Mouse (Mus musculus) CH12.LX (cell line): ENCODE measurements at regions not wholly inside any gene's neighbourhood (a gene's known extent, or its start where the extent isn't known, plus 50 kb on each side); places are given as distances from the start of the nearest gene placed in this dataset.

Experiments used
- DNase-seq: peaks from one replicate; pipeline ENCODE4 v3.0.0-alpha.2; 2013; ENCODE audit errors: extremely low read depth
- H3K27ac ChIP-seq: 2 replicates; pipeline ENCODE4 v1.5.1; 2012; ENCODE audit warnings: low read depth, mild to moderate bottlenecking, control low read depth, moderate library complexity; ENCODE audit not compliant: insufficient read depth
- H3K27me3 ChIP-seq: replicated peaks from 2 replicates; pipeline ENCODE3; 2012; ENCODE audit warnings: inconsistent platforms
- H3K36me3 ChIP-seq, 2 experiments: replicated peaks in 1 of 2; 2 replicates each; pipeline versions ENCODE3 to v1.6.1; 2012; ENCODE audit warnings: inconsistent platforms in 1 of 2, low read length in 1 of 2, mild to moderate bottlenecking in 1 of 2, mixed read lengths in 1 of 2, moderate library complexity in 1 of 2; ENCODE audit not compliant: control insufficient read depth in 1 of 2, insufficient read depth in 1 of 2
- H3K4me1 ChIP-seq, 2 experiments: 2 replicates each; pipeline ENCODE4 v1.6.1; 2012; ENCODE audit warnings: inconsistent platforms in 1 of 2, moderate library complexity in 1 of 2; ENCODE audit not compliant: insufficient read depth in 2 of 2, control insufficient read depth in 1 of 2
- H3K4me2 ChIP-seq: 2 replicates; pipeline ENCODE4 v1.6.1; 2012; ENCODE audit warnings: low read depth, mild to moderate bottlenecking, control low read depth; ENCODE audit not compliant: poor library complexity, insufficient read depth, severe bottlenecking
- H3K4me3 ChIP-seq, 3 experiments: fragments of 150-350 bp in 1 of 3; sonication (generic) in 1 of 3; replicated peaks in 1 of 3; 2 replicates each; pipeline versions ENCODE3 to v1.5.1; 2011 to 2012; ENCODE audit warnings: low read depth in 2 of 3, low read length in 2 of 3, mild to moderate bottlenecking in 2 of 3, moderate library complexity in 2 of 3, control low read depth in 1 of 3, improper control_type of control experiment in 1 of 3, inconsistent platforms in 1 of 3, mixed read lengths in 1 of 3; ENCODE audit not compliant: poor library complexity in 1 of 3
- H3K79me2 ChIP-seq: replicated peaks from 2 replicates; pipeline ENCODE4 v1.6.1; 2012; ENCODE audit warnings: mild to moderate bottlenecking, moderate library complexity; ENCODE audit not compliant: control insufficient read depth, poor library complexity, insufficient read depth, severe bottlenecking; ENCODE audit errors: extremely low read depth
- H3K9ac ChIP-seq: 2 replicates; pipeline ENCODE4 v1.6.1; 2012; ENCODE audit warnings: low read depth, mild to moderate bottlenecking, control low read depth, moderate library complexity; ENCODE audit not compliant: insufficient read depth
- H3K9me3 ChIP-seq: replicated peaks from 2 replicates; pipeline ENCODE3; 2012; ENCODE audit warnings: low read length, inconsistent platforms, mixed read lengths
- ETS1 ChIP-seq: conservative IDR thresholded peaks from 2 replicates; pipeline ENCODE4 v1.6.1; 2012; ENCODE audit warnings: low read depth, mild to moderate bottlenecking, inconsistent platforms, low read length, improper control_type of control experiment, moderate library complexity
- HCFC1 ChIP-seq: IDR thresholded peaks from 2 replicates; pipeline ENCODE4 v1.6.1; 2012; ENCODE audit warnings: low read depth, mild to moderate bottlenecking, inconsistent platforms, low read length, improper control_type of control experiment
- MAZ ChIP-seq: IDR thresholded peaks from 2 replicates; pipeline ENCODE4 v1.6.1; 2012; ENCODE audit warnings: low read depth, mild to moderate bottlenecking, inconsistent platforms, low read length, improper control_type of control experiment, moderate library complexity
- MXI1 ChIP-seq: IDR thresholded peaks from 2 replicates; pipeline ENCODE4 v1.6.1; 2011; ENCODE audit warnings: mild to moderate bottlenecking, low read depth, low read length, improper control_type of control experiment
- PAX5 ChIP-seq: IDR thresholded peaks from 2 replicates; pipeline ENCODE4 v1.6.1; 2012; ENCODE audit warnings: low read length, inconsistent platforms, mixed read lengths
- SIN3A ChIP-seq: IDR thresholded peaks from 2 replicates; pipeline ENCODE4 v1.6.1; 2012; ENCODE audit warnings: low read length, improper control_type of control experiment, inconsistent platforms
- dilution Hi-C: fragments of 300-500 bp; cut with MboI; formaldehyde crosslinking; loops from 2 replicates; pipeline ENCODE4 v1.14.3; 2020; ENCODE audit warnings: low sequenced_read_pairs; ENCODE audit not compliant: extremely low pct_unique_long_range_greater_than_20kb, extremely low pct_ligation_motif_present
- in situ Hi-C: fragments of 300-500 bp; cut with MboI; formaldehyde crosslinking; loops from 3 replicates; pipeline ENCODE4 v1.14.3; 2019; ENCODE audit warnings: low sequenced_read_pairs, low pct_ligation_motif_present, low pct_unique_long_range_greater_than_20kb, mixed read lengths

DNA sequence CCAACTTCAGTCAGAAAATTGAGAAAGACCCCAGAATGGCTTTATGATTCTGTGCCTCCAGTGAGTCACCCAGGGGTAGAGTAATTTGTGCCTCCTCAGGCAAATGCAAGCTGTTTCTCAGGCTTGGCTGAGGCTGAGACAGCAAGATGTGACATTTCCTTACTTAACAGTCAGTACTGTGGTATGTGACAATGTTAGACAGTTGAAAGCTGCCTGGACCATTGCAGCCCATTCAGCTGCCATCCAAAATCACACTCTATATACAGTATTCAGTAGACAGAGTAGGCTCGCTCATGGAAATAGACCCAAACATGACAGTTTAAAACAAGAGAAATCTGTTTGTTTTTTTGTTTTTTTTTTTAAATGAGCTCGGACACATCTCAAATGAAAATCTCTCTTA lies 477.1 kb upstream of the Nbea start:
- no peak overlapping the region for H3K4me3 ChIP-seq
- dilution Hi-C loops (no loop called here), in situ Hi-C loops (no loop called here)
- no peak for DNase-seq
- H3K9ac ChIP-seq, result no peak overlapping the region
- TF ChIP-seq ETS1 (no peak), SIN3A (no peak), MXI1 (no peak), PAX5 (no peak)
- H3K4me2 ChIP-seq, result no peak overlapping the region
- H3K4me1 ChIP-seq, result no peaks in the 10 kb centered on the region
- H3K36me3 ChIP-seq, result no peaks in the 10 kb centered on the region
- no peaks in the 10 kb centered on the region for H3K79me2 ChIP-seq
- H3K9me3 ChIP-seq, result peaks cover 40% of the 10 kb centered on the region
- H3K27ac ChIP-seq, result no peak overlapping the region
- no peaks in the 10 kb centered on the region for H3K27me3 ChIP-seq

DNA sequence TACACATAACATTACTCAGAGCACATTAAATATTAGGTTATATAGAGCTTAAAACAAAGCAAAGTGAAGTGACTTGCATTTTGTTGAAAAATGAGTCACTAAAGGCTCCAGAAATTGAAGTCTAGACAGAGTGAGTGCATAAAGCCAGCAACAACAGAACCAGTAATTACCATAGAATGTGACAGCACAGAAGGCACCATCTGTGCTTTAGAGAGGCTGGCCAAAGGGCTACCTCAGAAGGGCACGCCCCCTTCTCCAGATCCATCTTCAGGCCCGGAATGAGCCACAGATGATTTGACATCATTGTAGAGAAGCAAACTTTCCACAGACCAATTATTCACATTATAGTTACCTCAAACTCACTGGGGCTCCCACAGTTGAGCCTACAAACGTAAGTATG lies 463.8 kb upstream of the Nbea start:
- dilution Hi-C loops, result no loop called here
- no peak for DNase-seq
- H3K9me3 ChIP-seq, result peaks cover 39% of the 10 kb centered on the region
- TF ChIP-seq MAZ, result no peak
- no peak for TF ChIP-seq HCFC1
- no peaks in the 10 kb centered on the region for H3K36me3 ChIP-seq
- no peaks in the 10 kb centered on the region for H3K27me3 ChIP-seq
- H3K9ac ChIP-seq, result no peak overlapping the region
- no peaks in the 10 kb centered on the region for H3K79me2 ChIP-seq
- in situ Hi-C loops, result no loop called here
- no peak overlapping the region for H3K4me3 ChIP-seq
- no peak overlapping the region for H3K27ac ChIP-seq
- no peaks in the 10 kb centered on the region for H3K4me1 ChIP-seq
- H3K4me2 ChIP-seq, result no peak overlapping the region
